Mouse (Mus musculus) lung, adult 2 months (tissue): ENCODE results near the gene Foxi2.

Experiments used
- CTCF ChIP-seq: fragments of 200-500 bp; IDR thresholded peaks from 2 replicates; pipeline ENCODE4 v1.5.1; 2011; ENCODE audit warnings: mild to moderate bottlenecking, low read length, control low read depth; ENCODE audit not compliant: insufficient read depth
- POLR2A ChIP-seq: fragments of 200-500 bp; IDR thresholded peaks from 2 replicates; pipeline ENCODE4 v1.6.1; 2011; ENCODE audit warnings: low read depth, mild to moderate bottlenecking, control low read depth, low read length, borderline replicate concordance; ENCODE audit errors: extremely low read depth

DNA sequence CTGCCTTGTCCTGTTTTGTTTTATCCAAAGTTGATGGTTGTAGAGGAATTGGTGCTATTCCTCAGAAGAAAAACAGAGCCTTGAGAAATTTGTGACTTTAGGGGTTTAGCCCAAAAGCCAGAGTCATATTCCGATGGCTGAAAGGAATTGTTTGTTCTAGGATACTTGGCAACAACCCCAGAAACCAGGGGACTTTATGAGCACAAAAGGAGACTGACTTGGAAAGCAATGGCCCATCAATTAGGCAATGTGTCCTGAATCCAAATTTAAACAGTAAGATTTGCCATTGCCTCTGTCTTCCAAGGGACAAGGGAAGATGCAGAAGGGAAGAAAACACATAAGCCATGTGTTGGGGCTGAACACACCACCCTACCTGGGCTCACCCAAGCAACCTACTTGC, 42.3 kb downstream of the Foxi2 start:
- TF ChIP-seq CTCF: no peak
- no peak for TF ChIP-seq POLR2A
